ENCODE assay signal across 31 mouse cellular contexts in genomic region chr9:54316363-54316762, GRCm38 (mm10). TPM values are rescaled to one million over a fixed set of nuclear protein-coding genes. Genes with fewer than 3 reads are reported as not detected.
DNase-seq lines count a peak whose midpoint lies in the region; ATAC-seq and TF ChIP-seq lines count a peak whose summit lies in the region.
"Had no signal": no experiment of that assay in that cellular context is flagged by ENCODE, and none has a peak within 500 bp of the region (broad histone marks: within the 10 kb centered on the region; RNA-seq: fewer than 3 reads in every experiment).

No protein-coding gene starts in this region.

- H3K9ac ChIP-seq in lung, postnatal 0 days (replicated peaks; ENCODE audit: low read depth): no peak overlapping the region
- H3K9ac ChIP-seq: embryonic facial prominence, embryonic 13.5 days; forebrain, embryonic 15.5 days; limb, embryonic 13.5 days; midbrain, embryonic 15.5 days; neural tube, embryonic 13.5 days had no signal

- TF ChIP-seq POLR2A in brain, embryonic 14.5 days (IDR thresholded peaks at IDR 0.05; ENCODE audit: borderline replicate concordance, extremely low read depth, insufficient read depth, insufficient read length, poor library complexity, severe bottlenecking): no peak

- no peak overlapping the region for H3K27ac ChIP-seq in layer of hippocampus, adult 2 months
- H3K27ac ChIP-seq in lung, postnatal 0 days (ENCODE audit: low read length): no peak overlapping the region
- H3K27ac ChIP-seq: embryonic facial prominence, embryonic 13.5 days; forebrain, embryonic 15.5 days; limb, embryonic 13.5 days; midbrain, embryonic 15.5 days; neural tube, embryonic 13.5 days had no signal

- H3K27me3 ChIP-seq in lung, postnatal 0 days (replicated peaks; ENCODE audit: insufficient read depth, low read length): no peaks in the 10 kb centered on the region
- H3K27me3 ChIP-seq: embryonic facial prominence, embryonic 13.5 days; forebrain, embryonic 15.5 days; limb, embryonic 13.5 days; midbrain, embryonic 15.5 days; neural tube, embryonic 13.5 days had no signal

- H3K4me1 ChIP-seq in lung, postnatal 0 days (ENCODE audit: insufficient read depth, low read depth, low read length): no peaks in the 10 kb centered on the region
- H3K4me1 ChIP-seq: embryonic facial prominence, embryonic 13.5 days; midbrain, embryonic 15.5 days; neural tube, embryonic 13.5 days had no signal

- H3K9me3 ChIP-seq in lung, postnatal 0 days (ENCODE audit: low read length): no peaks in the 10 kb centered on the region
- H3K9me3 ChIP-seq: embryonic facial prominence, embryonic 13.5 days; forebrain, embryonic 15.5 days; limb, embryonic 13.5 days; midbrain, embryonic 15.5 days; neural tube, embryonic 13.5 days had no signal

- no peaks in the 10 kb centered on the region for H3K36me3 ChIP-seq in lung, postnatal 0 days (ENCODE audit: insufficient read depth, low read length)
- H3K36me3 ChIP-seq: embryonic facial prominence, embryonic 13.5 days; forebrain, embryonic 15.5 days; limb, embryonic 13.5 days; midbrain, embryonic 15.5 days; neural tube, embryonic 13.5 days had no signal

- H3K4me3 ChIP-seq in layer of hippocampus, adult 2 months: no peak overlapping the region
- H3K4me3 ChIP-seq in lung, postnatal 0 days (ENCODE audit: low read depth, low read length): no peak overlapping the region
- H3K4me3 ChIP-seq: embryonic facial prominence, embryonic 13.5 days; forebrain, embryonic 15.5 days; limb, embryonic 13.5 days; midbrain, embryonic 15.5 days; myocyte; neural tube, embryonic 13.5 days had no signal

- ATAC-seq in lung, postnatal 0 days: no peak
- no peak for ATAC-seq in inflammation-experienced regulatory T-cells, adult 6 months
- ATAC-seq: forebrain, embryonic 15.5 days; hindbrain, embryonic 16.5 days; midbrain, embryonic 15.5 days had no signal

- no peak for DNase-seq in layer of hippocampus, adult 2 months (ENCODE audit: low spot score in 2 of 2)
- no peak for DNase-seq in layer of hippocampus, adult 9-10 months (ENCODE audit: low spot score)
- DNase-seq in lung, postnatal 0 days (ENCODE audit: low spot score): no peak
- DNase-seq in lung, adult 18-20 months: no peak
- DNase-seq in brain, embryonic 14.5 days (ENCODE audit: low read depth): no peak
- DNase-seq in c-Kit-positive CD71-positive TER-119-positive erythroid progenitor cells, embryonic 14.5 days (ENCODE audit: low spot score): no peak
- DNase-seq: adrenal gland, postnatal 25 days; cerebellum, adult 11-12 months; gastrocnemius, postnatal 14 days; heart, adult 11 months; kidney, adult 2 months; kidney, postnatal 14 days; layer of hippocampus, postnatal 36 days; lung, adult 2 months; lung, postnatal 4 days; retina, postnatal 1 day; thymus, postnatal 14 days had no signal

- TF ChIP-seq EP300 in lung, postnatal 0 days (IDR thresholded peaks at IDR 0.05): no peak

- H3K4me2 ChIP-seq in lung, postnatal 0 days (replicated peaks; ENCODE audit: low read depth, low read length): no peak overlapping the region
- H3K4me2 ChIP-seq: embryonic facial prominence, embryonic 13.5 days; forebrain, embryonic 15.5 days; heart, embryonic 11.5 days; limb, embryonic 13.5 days; midbrain, embryonic 15.5 days; neural tube, embryonic 13.5 days had no signal

- peak; percentile 65 for TF ChIP-seq CTCF in layer of hippocampus, adult 2 months (conservative IDR thresholded peaks at IDR 0.05)
- 0 out of 2 replicates have a peak, but pooled peaks have one; percentile 8 for TF ChIP-seq CTCF in lung, postnatal 0 days (IDR thresholded peaks at IDR 0.05)
- TF ChIP-seq CTCF in brain, embryonic 14.5 days (IDR thresholded peaks at IDR 0.05; ENCODE audit: borderline replicate concordance, extremely low read depth, insufficient read depth, insufficient read length): peak; percentile 38; the same call in 1 of the 2 replicates

- 71% methylated on average over 9 of the region's 9 CpGs for WGBS in lung, postnatal 0 days

RNA-seq across cellular contexts. Expression of gene Gldn, which starts 30.1 kb away (rescaled TPM):
- 1 to 10 TPM; 1.1 to 1.6 TPM for total RNA-seq in layer of hippocampus, adult 2 months (2021)
- not detected in 2 replicates for polyA plus RNA-seq in lung, postnatal 0 days (2015; fragmentation: Nextera tagmentation; extraction: Ambion mirVana)
- polyA plus RNA-seq in brain, embryonic 14.5 days (2012; rRNA removed): 0.20 and 0.23 TPM in 2 replicates
- not detected for polyA plus RNA-seq in inflammation-experienced regulatory T-cells, adult 6 months (2017; shearing (Covaris generic))
- total RNA-seq: hematopoietic stem cell, adult 5-6 weeks; megakaryocyte-erythroid progenitor cell, adult 5-6 weeks had no signal
- polyA plus RNA-seq: C2C12; heart, embryonic 11.5 days; heart, postnatal 0 days; myocyte had no signal

RNA-seq across cellular contexts. Expression of gene Cyp19a1, which starts 48.5 kb away (rescaled TPM):
- 1 to 10 TPM in 1 of 2 experiments, under 1 TPM in 1; 0.39 to 1.2 TPM for total RNA-seq in layer of hippocampus, adult 2 months (2021)
- not detected in 2 replicates for polyA plus RNA-seq in lung, postnatal 0 days (2015; fragmentation: Nextera tagmentation; extraction: Ambion mirVana)
- polyA plus RNA-seq in brain, embryonic 14.5 days (2012; rRNA removed): 0.18 and 0.19 TPM in 2 replicates
- not detected for polyA plus RNA-seq in inflammation-experienced regulatory T-cells, adult 6 months (2017; shearing (Covaris generic))
- total RNA-seq: adrenal gland, postnatal 25 days; gastrocnemius, postnatal 14 days; hematopoietic stem cell, adult 5-6 weeks; megakaryocyte-erythroid progenitor cell, adult 5-6 weeks had no signal
- polyA plus RNA-seq: C2C12; embryonic facial prominence, embryonic 13.5 days; heart, embryonic 11.5 days; heart, postnatal 0 days; hindbrain, embryonic 16.5 days; kidney, adult 2 months; limb, embryonic 13.5 days; lung, adult 2 months; midbrain, embryonic 15.5 days; myocyte; neural tube, embryonic 13.5 days; spleen, adult 2 months had no signal

Comparison
In these comparisons a context has a peak if more than half of its experiments do, and no peak if none do; other contexts are left out.
1. CTCF ChIP-seq: peak in every context shown above with its lines; median percentile 65 in layer of hippocampus, adult 2 months; 38 in brain, embryonic 14.5 days; 8 in lung, postnatal 0 days.